Mouse (Mus musculus) thymus, adult 2 months (tissue): ENCODE measurements around the gene Ptpn3.

Experiments used
- CTCF ChIP-seq: fragments of 200-500 bp; IDR thresholded peaks from 2 replicates; pipeline ENCODE4 v1.5.1; 2012; ENCODE audit warnings: mild to moderate bottlenecking, control low read depth, low read length, moderate library complexity, borderline replicate concordance; ENCODE audit not compliant: control insufficient read depth, poor library complexity, insufficient read depth; ENCODE audit errors: extremely low read depth
- POLR2A ChIP-seq: fragments of 200-500 bp; IDR thresholded peaks from 2 replicates; pipeline ENCODE4 v1.6.1; 2012; ENCODE audit warnings: mild to moderate bottlenecking, low read length, control low read depth, moderate library complexity; ENCODE audit not compliant: control insufficient read depth, poor library complexity, insufficient read depth; ENCODE audit errors: extremely low read depth

DNA sequence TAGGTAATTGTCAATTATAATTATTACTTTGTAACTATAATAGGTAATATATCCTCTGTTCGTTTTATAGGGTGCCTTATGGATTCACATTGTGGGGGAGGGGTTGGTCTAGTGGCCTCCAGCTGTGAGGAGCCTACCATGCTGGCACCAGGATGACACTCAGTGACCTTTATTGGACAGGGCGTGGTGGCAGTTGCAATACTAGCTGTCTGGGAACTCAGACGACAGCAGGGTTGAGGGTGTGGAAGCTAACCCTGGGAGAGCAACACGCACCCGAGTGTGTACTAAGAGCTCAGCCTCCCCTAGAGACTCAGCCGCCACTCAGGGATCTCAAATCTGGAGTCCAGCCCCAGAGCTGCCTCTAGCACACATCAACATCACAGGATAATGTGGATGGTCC lies 62.5 kb downstream of the Ptpn3 start:
- TF ChIP-seq CTCF = no peak
- no peak for TF ChIP-seq POLR2A
